Mouse (Mus musculus) embryonic facial prominence, embryonic 12.5 days (tissue): Measurements from ENCODE around the gene Utp4. TPM values are rescaled to one million over a fixed set of nuclear protein-coding genes. Genes with fewer than 3 reads are reported as not detected.
A peak's percentile ranks its signal among the peaks of the same experiment; 100 is the strongest.
"Not testable (repeated sequence)": the region's sequence is repeated elsewhere in the genome, so short reads cannot be mapped to it uniquely, and the experiment has no call there.

Experiments
- ATAC-seq: fragments of 200-750 bp; cut with Nextera tagmentation; 2 replicates; pipeline ENCODE4 v1.8.0; 2017; ENCODE audit not compliant: insufficient number of reproducible peaks, insufficient read depth, low FRiP score, low TSS enrichment
- H3K27ac ChIP-seq: fragments of 300-500 bp; sonication (generic); 2 replicates; pipeline ENCODE4 v1.5.1; 2016; ENCODE audit warnings: mild to moderate bottlenecking
- H3K27me3 ChIP-seq: fragments of 300-500 bp; sonication (generic); 2 replicates; pipeline ENCODE4 v1.6.1; 2016; ENCODE audit warnings: mild to moderate bottlenecking, moderate library complexity
- H3K36me3 ChIP-seq: fragments of 300-500 bp; sonication (generic); 2 replicates; pipeline ENCODE4 v1.6.1; 2016; ENCODE audit warnings: mild to moderate bottlenecking
- H3K4me1 ChIP-seq: fragments of 300-500 bp; sonication (generic); 2 replicates; pipeline ENCODE4 v1.6.1; 2016
- H3K4me2 ChIP-seq: fragments of 300-500 bp; sonication (generic); replicated peaks from 2 replicates; pipeline ENCODE4 v1.6.1; 2016; ENCODE audit warnings: mild to moderate bottlenecking, moderate library complexity
- H3K4me3 ChIP-seq: fragments of 300-500 bp; sonication (generic); 2 replicates; pipeline ENCODE4 v1.5.1; 2016; ENCODE audit warnings: mild to moderate bottlenecking
- H3K9ac ChIP-seq: fragments of 300-500 bp; sonication (generic); 2 replicates; pipeline ENCODE4 v1.6.1; 2016; ENCODE audit warnings: mild to moderate bottlenecking, moderate library complexity
- H3K9me3 ChIP-seq: fragments of 300-500 bp; sonication (generic); 2 replicates; pipeline ENCODE4 v1.6.1; 2016; ENCODE audit warnings: mild to moderate bottlenecking, moderate library complexity
- WGBS: fragments of 180-500 bp; shearing (Covaris S2); methylation state at CpG from one replicate; pipeline ENCODE4 v1.1.7; 2016; 5-methylcytosine and 5-hydroxymethylcytosine counted together
- polyA plus RNA-seq: library from polyadenylated mRNA; unstranded; fragments of >200 nt; fragmentation: Nextera tagmentation; extraction: Ambion mirVana; gene quantifications from 2 replicates; pipeline ENCODE4 v1.2.1, GENCODE M21; 2016

Gene Utp4
- polyA plus RNA-seq, 1 experiment from 2014 or later: 71.2 TPM

DNA sequence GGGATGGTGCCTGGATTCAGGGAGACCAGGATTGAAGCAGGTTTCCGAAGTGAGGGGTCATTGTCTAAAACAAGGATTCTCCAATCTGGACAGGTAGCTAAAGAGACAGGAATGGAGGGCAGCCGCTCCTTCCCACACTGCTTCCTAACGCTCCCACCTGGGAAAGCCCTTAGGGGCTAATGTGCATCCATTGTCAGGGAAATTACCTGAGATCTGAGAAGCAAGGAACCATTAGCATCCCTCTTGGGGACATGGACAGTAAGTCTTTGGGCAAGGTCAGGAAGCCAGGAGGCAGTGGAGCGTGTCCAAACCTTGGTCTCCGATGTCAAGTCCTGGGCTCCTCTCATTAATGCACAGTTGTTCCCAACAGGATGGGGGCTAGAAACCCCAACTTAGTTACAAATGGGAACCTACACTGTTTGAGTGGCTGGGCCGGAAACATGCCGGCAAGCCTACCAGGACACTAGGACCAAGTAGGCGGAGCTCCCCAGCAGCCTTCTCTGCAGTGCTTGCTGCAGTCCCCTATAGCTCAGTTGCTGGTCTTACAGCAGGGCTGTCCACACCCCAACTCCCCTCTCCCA, 20.9 kb upstream of the Utp4 start:
- Histone ChIP-seq H3K27me3 (peaks cover 50% of the 10 kb centered on the region), H3K4me3 (peak overlapping the region; percentile 58), H3K36me3 (peaks cover 28% of the 10 kb centered on the region), H3K4me2 (peak overlapping the region; percentile 99), H3K9me3 (no peaks in the 10 kb centered on the region), H3K27ac (no peak overlapping the region), H3K4me1 (peaks cover 30% of the 10 kb centered on the region), H3K9ac (peak overlapping the region; percentile 33; the same call in 1 of the 2 replicates)
- WGBS: 8% methylated on average over 8 of the region's 8 CpGs
- ATAC-seq: no peak

DNA sequence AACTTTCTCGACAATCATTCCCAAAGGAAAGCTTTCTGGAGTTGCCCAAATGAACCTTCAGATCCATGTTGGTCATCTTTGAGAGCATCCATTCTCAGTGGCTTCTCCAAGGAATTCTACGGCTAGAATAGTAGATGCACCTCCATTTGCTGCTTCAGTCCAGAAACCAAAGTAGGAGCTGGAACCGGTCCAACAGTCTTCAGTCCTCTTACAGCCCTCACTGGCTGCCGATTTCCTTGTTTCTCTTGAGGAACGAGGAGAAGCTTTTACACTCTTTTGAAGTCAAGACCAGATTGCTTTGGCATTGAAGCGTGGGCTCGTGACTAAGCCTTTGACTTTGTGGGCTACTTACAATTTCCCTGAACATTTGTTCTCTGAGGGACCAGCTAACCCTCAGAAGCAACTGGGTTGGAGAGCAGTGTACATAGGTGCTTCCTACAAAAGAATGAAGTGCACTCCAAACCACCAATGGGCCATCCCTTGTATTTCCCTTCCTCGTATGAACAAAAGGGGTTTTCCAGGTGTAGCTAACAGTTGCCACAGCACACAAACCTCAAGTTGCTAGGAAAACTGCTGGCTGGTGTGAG, 13.2 kb upstream of the Utp4 start:
- Histone ChIP-seq H3K4me2 (no peak overlapping the region), H3K27ac (no peak overlapping the region), H3K27me3 (no peaks in the 10 kb centered on the region), H3K4me1 (no peaks in the 10 kb centered on the region), H3K9ac (no peak overlapping the region), H3K4me3 (no peak overlapping the region), H3K36me3 (peaks cover 75% of the 10 kb centered on the region), H3K9me3 (no peaks in the 10 kb centered on the region)
- ATAC-seq: no peak
- WGBS: 93% methylated on average over 8 of the region's 8 CpGs

DNA sequence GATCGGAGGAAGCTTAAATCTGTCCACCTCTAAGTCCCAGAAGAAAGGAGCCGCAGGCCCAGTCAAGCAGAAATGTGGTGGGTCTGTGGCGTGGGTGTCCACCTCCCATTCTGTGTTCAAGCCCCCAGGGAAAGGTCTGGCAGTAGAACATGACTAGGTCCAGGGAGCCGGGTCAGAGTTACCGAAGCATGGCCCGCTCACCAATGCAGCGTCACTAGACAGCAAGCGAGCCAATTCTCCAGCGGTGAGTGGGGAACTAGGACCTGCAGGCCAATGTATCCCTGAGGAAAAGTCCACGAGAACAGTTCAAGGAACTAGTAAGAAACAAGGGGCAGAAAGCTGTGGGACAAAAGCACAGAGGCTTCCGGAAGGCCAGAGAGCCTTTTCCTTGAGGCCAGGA, 9.3 kb upstream of the Utp4 start:
- not testable (repeated sequence) for H3K27me3 ChIP-seq, H3K9ac ChIP-seq, H3K4me2 ChIP-seq, H3K4me3 ChIP-seq, H3K9me3 ChIP-seq, H3K27ac ChIP-seq, H3K4me1 ChIP-seq, ATAC-seq
- peaks cover 67% of the 10 kb centered on the region for H3K36me3 ChIP-seq
- WGBS: 95% methylated on average over 11 of the region's 11 CpGs

DNA sequence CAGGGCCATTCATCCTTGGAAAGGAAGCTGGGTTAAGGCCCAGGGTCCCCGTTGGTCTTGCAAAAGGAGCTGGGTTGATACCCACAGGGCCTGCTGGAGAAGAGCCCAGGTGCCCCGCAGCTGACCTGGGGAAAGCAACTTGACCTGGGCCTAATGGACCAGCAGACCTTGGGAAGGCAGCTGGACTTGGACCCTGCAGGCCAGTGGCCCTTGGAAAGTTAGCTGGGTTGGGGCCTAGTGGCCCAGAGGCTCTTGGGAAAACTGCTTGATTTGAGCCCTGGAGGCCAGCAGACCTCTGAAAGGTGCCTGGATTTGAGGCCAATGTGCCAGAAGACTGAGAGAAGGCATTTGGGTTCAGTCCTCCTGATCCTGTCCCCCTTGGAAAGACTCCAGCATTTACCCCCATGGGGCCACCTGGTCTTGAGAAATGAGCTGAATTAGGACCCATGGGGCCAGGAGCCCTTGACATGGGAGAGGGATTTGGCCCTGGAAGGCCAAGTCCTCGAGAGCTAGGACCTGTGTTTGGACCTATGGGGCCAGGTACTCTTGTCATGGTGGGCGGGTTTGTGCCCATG, 8.5 kb upstream of the Utp4 start:
- H3K9ac ChIP-seq, H3K9me3 ChIP-seq, H3K27me3 ChIP-seq, ATAC-seq, H3K4me1 ChIP-seq, H3K27ac ChIP-seq, H3K4me3 ChIP-seq, H3K4me2 ChIP-seq: not testable (repeated sequence)
- WGBS: 94% methylated on average over 4 of the region's 4 CpGs
- H3K36me3 ChIP-seq: peaks cover 61% of the 10 kb centered on the region

DNA sequence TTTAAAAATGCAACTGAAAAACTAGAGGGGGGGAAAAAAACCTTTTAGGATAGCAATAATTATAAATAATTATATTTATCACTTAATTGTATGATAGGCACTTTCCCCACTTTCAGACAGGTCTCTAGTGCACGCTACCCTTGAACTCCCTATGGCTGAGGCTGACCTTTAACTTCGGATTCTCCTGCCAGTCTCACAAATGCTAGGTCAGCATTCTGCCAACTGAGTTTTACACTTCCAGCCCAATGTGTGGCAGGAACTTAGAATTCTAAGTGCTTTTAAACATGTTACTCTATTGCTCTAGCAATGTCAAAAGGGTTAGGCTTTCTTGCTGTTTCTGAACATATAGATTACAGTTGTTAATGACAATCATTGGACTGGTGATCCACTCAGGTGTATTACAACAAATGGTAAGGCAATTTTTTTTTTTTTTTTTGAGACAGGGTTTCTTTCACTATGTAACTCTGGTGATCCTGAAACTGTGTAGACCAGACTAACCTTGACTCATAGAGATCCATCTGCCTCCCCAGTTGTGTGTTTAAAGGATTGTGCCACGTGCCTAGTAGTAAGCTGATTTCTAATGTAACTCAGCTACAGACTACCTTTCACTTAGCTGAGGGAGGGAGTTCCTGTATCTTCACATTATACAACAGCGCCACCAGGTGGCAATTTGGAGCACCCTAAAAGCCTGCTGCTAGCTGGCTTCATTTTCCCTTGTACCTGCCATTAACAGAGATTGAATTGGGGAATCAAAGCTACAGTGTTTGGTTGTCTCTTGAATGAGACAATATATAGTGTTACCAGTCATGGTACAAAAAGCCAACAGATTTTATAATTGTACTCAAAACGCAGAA, 5.9 kb upstream of the Utp4 start:
- H3K9me3 ChIP-seq: no peaks in the 10 kb centered on the region
- no peak overlapping the region for H3K27ac ChIP-seq
- H3K9ac ChIP-seq: no peak overlapping the region
- peaks cover 14% of the 10 kb centered on the region for H3K4me1 ChIP-seq
- H3K27me3 ChIP-seq: no peaks in the 10 kb centered on the region
- H3K4me3 ChIP-seq: no peak overlapping the region
- H3K4me2 ChIP-seq: no peak overlapping the region
- ATAC-seq: no peak
- peaks cover 41% of the 10 kb centered on the region for H3K36me3 ChIP-seq
- WGBS: 54% methylated on average over 5 of the region's 5 CpGs

DNA sequence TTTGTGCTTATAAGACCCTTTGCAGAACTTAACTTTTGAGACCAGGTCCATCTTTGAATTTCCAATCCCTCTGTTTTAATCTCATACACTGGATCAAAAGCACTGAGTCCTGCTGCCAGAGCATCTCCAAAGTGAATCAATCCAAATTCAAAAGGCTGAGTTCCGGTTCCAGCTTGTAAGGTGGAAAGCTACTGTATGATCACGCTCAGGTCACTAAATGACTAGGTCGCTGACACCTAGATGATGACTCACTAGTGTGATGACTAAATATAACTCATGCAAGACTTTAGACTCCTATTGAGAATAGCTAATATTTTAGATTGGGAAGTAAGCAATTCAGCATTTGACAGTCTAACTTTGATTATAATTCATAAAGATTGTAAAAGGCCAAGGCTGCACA, 4.6 kb upstream of the Utp4 start:
- Histone ChIP-seq H3K9ac (no peak overlapping the region), H3K4me3 (no peak overlapping the region), H3K4me1 (peaks cover 14% of the 10 kb centered on the region), H3K9me3 (no peaks in the 10 kb centered on the region), H3K36me3 (peaks cover 31% of the 10 kb centered on the region), H3K4me2 (no peak overlapping the region), H3K27me3 (no peaks in the 10 kb centered on the region), H3K27ac (no peak overlapping the region)
- WGBS: 89% methylated on average over 3 of the region's 3 CpGs
- no peak for ATAC-seq

DNA sequence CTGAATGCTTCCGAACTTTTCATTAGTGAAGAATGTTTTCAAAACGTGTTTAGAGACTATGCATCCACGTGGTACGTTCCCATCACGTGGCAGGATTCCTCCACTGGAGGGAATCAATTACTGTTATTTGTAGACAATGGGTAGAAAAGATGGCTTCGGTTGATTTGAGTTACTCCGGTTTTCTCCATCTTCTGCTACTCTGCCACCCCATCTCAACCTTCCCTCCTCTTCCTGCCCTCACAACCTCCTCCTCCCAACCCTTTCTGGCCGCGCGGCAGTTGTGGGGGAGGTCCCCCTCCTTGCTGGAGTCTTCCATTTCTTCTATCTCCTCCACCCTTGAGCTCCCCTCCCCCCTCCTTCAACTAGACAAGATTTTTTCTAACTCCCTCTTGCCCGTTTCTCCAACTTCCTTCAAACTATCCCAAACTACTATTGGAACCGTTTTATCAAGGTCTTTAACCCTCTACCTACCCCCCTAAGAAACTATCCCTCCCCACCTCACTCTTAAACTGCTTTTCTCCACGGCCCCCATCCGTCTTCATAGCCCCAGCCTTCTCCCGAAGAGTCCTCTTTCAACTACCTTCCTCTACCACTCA, 1.1 kb upstream of the Utp4 start:
- H3K36me3 ChIP-seq: peaks cover 25% of the 10 kb centered on the region
- H3K9me3 ChIP-seq: no peaks in the 10 kb centered on the region
- peak overlapping the region; percentile 48 for H3K4me2 ChIP-seq
- WGBS: under 1% methylated on average over 15 of the region's 15 CpGs
- no peaks in the 10 kb centered on the region for H3K27me3 ChIP-seq
- peak overlapping the region; percentile 97 for H3K27ac ChIP-seq
- H3K4me1 ChIP-seq: peaks cover 26% of the 10 kb centered on the region
- 0 out of 2 replicates have a peak, but pooled peaks have one; percentile 18 for ATAC-seq
- H3K4me3 ChIP-seq: peak overlapping the region; percentile 71
- H3K9ac ChIP-seq: peak overlapping the region; percentile 96

DNA sequence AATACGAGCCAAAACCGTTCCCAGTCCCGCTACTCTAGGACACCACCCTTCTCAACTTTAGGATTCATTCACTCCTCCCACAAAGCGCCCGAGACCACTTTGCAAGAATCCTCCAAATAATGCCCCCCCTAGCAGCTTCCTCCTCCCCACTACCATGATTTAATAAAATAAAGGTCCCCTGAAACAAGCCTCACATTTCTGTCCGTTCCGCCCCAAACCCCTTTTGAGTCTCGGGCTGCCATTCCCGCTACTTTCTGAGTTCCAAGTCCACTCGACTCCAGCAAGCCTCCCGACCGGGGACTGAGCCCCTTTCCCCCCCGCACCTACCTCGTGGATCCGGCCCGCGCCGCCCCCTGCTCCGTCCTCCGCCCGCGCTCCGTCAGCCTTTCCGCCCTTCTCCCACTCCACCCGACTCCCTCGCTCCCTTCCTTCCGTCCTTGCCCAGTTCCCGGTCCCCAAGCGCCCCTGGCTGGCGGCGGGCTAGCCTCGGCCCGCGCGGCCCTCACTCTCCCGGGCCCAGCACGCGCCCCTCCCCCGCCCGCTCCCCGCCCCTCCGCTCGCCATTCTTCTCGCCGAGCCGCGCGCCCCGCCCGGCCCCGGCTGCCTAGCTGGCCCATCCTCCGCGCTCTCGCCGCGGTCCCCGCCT, 507 bp upstream of the Utp4 start:
- H3K4me3 ChIP-seq: peak overlapping the region; percentile 71
- H3K9ac ChIP-seq: peak overlapping the region; percentile 96
- H3K4me1 ChIP-seq: peaks cover 26% of the 10 kb centered on the region
- no peaks in the 10 kb centered on the region for H3K27me3 ChIP-seq
- H3K4me2 ChIP-seq: peak overlapping the region; percentile 48
- ATAC-seq: peak; percentile 83
- under 1% methylated on average over 56 of the region's 57 CpGs for WGBS
- H3K27ac ChIP-seq: peak overlapping the region; percentile 97
- H3K9me3 ChIP-seq: no peaks in the 10 kb centered on the region
- peaks cover 28% of the 10 kb centered on the region for H3K36me3 ChIP-seq

DNA sequence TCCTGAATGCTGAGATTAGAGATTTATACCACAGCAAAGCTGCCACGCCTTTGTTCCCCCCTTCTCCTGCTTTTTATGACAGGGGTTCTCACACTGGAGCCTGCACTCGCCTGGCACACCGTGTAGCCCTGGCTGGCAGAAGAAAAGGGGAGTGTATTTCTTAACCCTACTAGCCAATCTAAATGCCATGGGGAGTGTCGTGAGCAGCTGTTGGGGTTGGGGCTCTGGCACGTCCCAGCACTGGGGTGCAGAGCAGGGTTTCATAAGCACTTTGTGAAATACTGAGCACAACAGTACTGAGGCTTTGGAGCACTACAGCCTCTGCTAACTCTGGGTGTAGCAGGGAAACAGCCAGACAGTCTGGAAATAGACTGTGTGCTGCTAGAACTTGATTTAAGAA, 6.0 kb downstream of the Utp4 start:
- no peaks in the 10 kb centered on the region for H3K9me3 ChIP-seq
- H3K27me3 ChIP-seq: no peaks in the 10 kb centered on the region
- H3K9ac ChIP-seq: no peak overlapping the region
- H3K36me3 ChIP-seq: peaks cover 88% of the 10 kb centered on the region
- peaks cover 7% of the 10 kb centered on the region; the same call in 1 of the 2 replicates for H3K4me1 ChIP-seq
- WGBS: 89% methylated on average over 5 of the region's 5 CpGs
- ATAC-seq: no peak
- no peak overlapping the region for H3K4me3 ChIP-seq
- no peak overlapping the region for H3K4me2 ChIP-seq
- no peak overlapping the region for H3K27ac ChIP-seq

DNA sequence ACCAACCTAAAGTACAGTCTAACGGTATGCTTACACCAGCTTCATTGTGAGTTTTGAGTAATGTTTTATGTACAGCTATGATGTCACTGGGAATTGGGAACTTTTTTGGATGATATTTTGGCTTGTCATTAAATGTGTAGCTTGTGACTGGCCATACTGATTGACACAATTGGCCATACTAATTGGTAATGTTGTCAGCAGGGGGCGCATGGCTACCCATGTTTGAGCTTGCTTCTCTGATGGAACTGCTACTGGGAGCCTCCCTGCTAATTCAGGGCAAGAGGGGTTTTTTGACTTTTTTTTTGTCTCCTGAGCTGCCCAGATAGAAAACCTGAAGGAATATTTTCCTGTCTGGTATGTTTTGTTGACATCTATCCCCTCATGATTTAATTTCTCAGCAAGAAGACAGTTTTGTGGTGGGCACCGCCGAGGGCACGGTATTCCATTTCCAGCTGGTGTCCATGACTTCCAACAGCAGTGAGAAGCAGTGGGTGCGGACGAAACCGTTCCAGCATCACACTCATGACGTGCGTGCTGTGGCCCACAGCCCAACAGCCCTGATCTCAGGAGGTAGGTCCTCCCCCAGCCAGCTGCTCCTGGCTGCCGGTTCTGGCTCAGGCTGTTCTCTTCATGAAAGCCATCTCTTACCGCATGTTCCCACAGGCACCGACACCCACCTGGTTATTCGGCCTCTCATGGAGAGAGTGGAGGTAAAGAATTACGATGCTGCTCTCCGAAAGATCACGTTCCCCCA, 12.5 kb downstream of the Utp4 start:
- ATAC-seq: no peak
- no peaks in the 10 kb centered on the region for H3K27me3 ChIP-seq
- H3K36me3 ChIP-seq: peaks cover 83% of the 10 kb centered on the region
- H3K9ac ChIP-seq: no peak overlapping the region
- no peaks in the 10 kb centered on the region for H3K9me3 ChIP-seq
- WGBS: 92% methylated on average over 17 of the region's 17 CpGs
- no peaks in the 10 kb centered on the region for H3K4me1 ChIP-seq
- H3K4me3 ChIP-seq: no peak overlapping the region
- H3K4me2 ChIP-seq: no peak overlapping the region
- H3K27ac ChIP-seq: no peak overlapping the region

DNA sequence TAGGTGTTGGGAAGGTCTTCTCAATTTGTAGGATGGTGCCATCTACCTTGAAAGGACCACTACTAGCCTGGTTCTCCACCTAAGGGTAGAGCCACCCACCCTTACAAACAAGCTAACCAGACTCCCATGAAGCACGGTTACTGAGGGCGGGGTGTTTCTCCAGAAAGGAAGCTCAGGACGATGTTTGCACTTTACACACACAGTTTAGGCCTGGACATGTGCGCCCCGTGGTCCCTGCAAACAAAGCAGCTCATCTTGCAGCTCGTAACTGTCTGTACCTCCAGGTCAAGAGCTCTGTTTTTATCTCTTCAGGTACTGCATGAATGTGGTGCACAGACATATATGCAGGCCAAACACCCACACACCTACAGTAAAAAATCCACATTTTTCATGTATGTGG, 13.2 kb downstream of the Utp4 start:
- peaks cover 77% of the 10 kb centered on the region for H3K36me3 ChIP-seq
- no peak overlapping the region for H3K9ac ChIP-seq
- H3K9me3 ChIP-seq: no peaks in the 10 kb centered on the region
- no peak overlapping the region for H3K4me3 ChIP-seq
- no peak for ATAC-seq
- H3K27me3 ChIP-seq: no peaks in the 10 kb centered on the region
- H3K4me1 ChIP-seq: no peaks in the 10 kb centered on the region
- H3K27ac ChIP-seq: no peak overlapping the region
- no peak overlapping the region for H3K4me2 ChIP-seq
- WGBS: 96% methylated on average over 6 of the region's 6 CpGs
